Mouse (Mus musculus) ES-E14 (cell line): Measurements from ENCODE around the gene Erich6. TPM values are rescaled to one million over a fixed set of nuclear protein-coding genes. Genes with fewer than 3 reads are reported as not detected.

Source experiments
- DNase-seq: peaks from one replicate; pipeline ENCODE4 v3.0.0-alpha.2; 2013; ENCODE audit warnings: low read depth, low spot score
- H3K27ac ChIP-seq: 2 replicates; pipeline ENCODE4 v1.5.1; 2012; ENCODE audit warnings: low read depth, mild to moderate bottlenecking, low read length, moderate library complexity, mixed read lengths; ENCODE audit not compliant: poor library complexity, insufficient read depth, severe bottlenecking
- H3K36me3 ChIP-seq: 2 replicates; pipeline ENCODE4 v1.6.1; 2012; ENCODE audit warnings: mild to moderate bottlenecking, low read length, moderate library complexity, mixed read lengths; ENCODE audit not compliant: control insufficient read depth, poor library complexity, insufficient read depth, severe bottlenecking
- H3K4me1 ChIP-seq, 2 experiments: fragments of 150-350 bp in 1 of 2; sonication (generic) in 1 of 2; 2 replicates each; pipeline ENCODE4 v1.6.1; 2012; ENCODE audit warnings: low read length in 2 of 2, mild to moderate bottlenecking in 1 of 2, mixed read lengths in 1 of 2; ENCODE audit not compliant: control insufficient read depth in 2 of 2, insufficient read depth in 2 of 2, poor library complexity in 1 of 2
- H3K4me3 ChIP-seq, 2 experiments: fragments of 150-350 bp in 1 of 2; sonication (generic) in 1 of 2; 2 replicates each; pipeline ENCODE4 v1.5.1; 2012; ENCODE audit warnings: low read length in 2 of 2, low read depth in 1 of 2, mild to moderate bottlenecking in 1 of 2, mixed read lengths in 1 of 2; ENCODE audit not compliant: insufficient read depth in 1 of 2, poor library complexity in 1 of 2, severe bottlenecking in 1 of 2
- H3K9ac ChIP-seq: 2 replicates; pipeline ENCODE4 v1.6.1; 2012; ENCODE audit warnings: low read depth, mild to moderate bottlenecking, low read length, mixed read lengths; ENCODE audit not compliant: poor library complexity, insufficient read depth, severe bottlenecking
- H3K9me3 ChIP-seq: fragments of 150-350 bp; sonication (generic); 2 replicates; pipeline ENCODE4 v1.6.1; 2012; ENCODE audit warnings: low read depth, mild to moderate bottlenecking, low read length; ENCODE audit not compliant: control insufficient read depth, insufficient read depth
- CHD2 ChIP-seq: IDR thresholded peaks from 2 replicates; pipeline ENCODE4 v1.6.1; 2014; ENCODE audit warnings: mild to moderate bottlenecking, low read depth, low read length, inconsistent platforms
- HCFC1 ChIP-seq: IDR thresholded peaks from 2 replicates; pipeline ENCODE4 v1.6.1; 2012; ENCODE audit warnings: low read length, inconsistent platforms, borderline replicate concordance; ENCODE audit not compliant: insufficient read depth
- MAFK ChIP-seq: IDR thresholded peaks from 2 replicates; pipeline ENCODE4 v1.6.1; 2014; ENCODE audit warnings: mild to moderate bottlenecking, low read depth, low read length, inconsistent platforms; ENCODE audit not compliant: insufficient read depth
- ZC3H11A ChIP-seq: IDR thresholded peaks from 2 replicates; pipeline ENCODE4 v1.6.1; 2012; ENCODE audit warnings: low read depth, mild to moderate bottlenecking, inconsistent platforms, low read length, borderline replicate concordance
- ZNF384 ChIP-seq: IDR thresholded peaks from 2 replicates; pipeline ENCODE4 v1.6.1; 2012; ENCODE audit warnings: low read depth, low read length, inconsistent platforms
- in situ Hi-C, 2 experiments: fragments of 600-800 bp; cut with MboI; formaldehyde crosslinking; loops; one replicate each; pipeline ENCODE4 v1.15.1; 2025; ENCODE audit warnings: low sequenced_read_pairs in 2 of 2, inconsistent platforms in 1 of 2; ENCODE audit not compliant: unreplicated experiment in 2 of 2
- total RNA-seq: library from RNA; depleted of rRNA; stranded (reverse); fragments of 300-350 nt; gene quantifications from 2 replicates; pipeline ENCODE4 v1.2.3, GENCODE M21; 2012; rRNA removed

Erich6 gene
- not detected in 2 replicates for total RNA-seq

DNA sequence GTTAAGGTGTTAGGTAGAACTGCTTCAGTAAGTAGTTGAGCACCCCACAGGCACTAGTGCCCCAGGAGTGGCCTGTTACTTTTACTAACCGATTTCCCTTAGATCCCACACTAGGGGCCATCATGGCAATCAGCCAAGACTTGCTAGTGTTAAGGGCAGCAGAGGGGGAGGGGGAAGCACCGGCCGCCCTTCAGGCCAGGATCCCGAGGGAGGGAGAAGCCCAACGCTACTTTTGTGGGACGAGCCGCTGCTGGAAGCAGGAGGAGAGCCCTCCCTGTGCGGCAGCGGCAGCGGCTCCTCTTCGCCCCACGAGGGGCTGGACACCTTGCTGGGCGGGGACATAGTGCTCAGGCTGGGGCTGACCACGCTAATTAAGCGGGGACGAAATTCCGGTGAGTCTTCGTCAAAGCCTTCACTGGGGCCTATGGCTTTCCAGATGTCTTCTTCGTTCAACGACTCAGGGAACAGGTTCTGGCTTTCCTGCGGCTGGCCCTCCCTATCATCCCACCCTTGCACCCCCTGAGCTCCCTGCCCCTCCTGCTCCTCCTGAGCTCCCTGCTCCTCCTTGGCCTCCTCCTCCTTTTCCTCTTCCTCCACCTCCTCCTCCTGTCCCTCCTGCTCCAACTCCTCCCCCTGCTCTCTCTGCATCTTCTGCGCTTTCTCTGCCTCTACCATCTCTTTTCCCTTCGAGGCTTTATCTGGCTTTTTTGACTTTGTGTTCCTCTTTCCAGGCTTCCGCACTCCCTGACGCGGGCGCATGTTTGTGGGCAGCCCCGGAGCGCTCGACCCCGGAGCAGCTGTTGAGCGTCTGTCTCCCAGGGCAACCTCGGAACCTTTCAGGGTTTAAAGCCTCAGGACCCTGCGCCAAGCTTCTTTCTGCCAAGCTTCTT, at the start of gene Erich6:
Erich6 (minus strand) TSS at position 802 of the 890 bp plus-strand sequence.
- in situ Hi-C loops: no loop called here
- Histone ChIP-seq H3K9ac (peak within 1 kb of the TSS; percentile 36), H3K36me3 (no peaks in the 10 kb centered on the region), H3K4me1 (no peaks in the 10 kb centered on the region), H3K27ac (no peak within 1 kb of the TSS), H3K9me3 (no peaks in the 10 kb centered on the region), H3K4me3 (peak within 1 kb of the TSS; percentile 62 to 75)
- peak; percentile 20 for DNase-seq
- no peak for TF ChIP-seq HCFC1
- TF ChIP-seq ZNF384: no peak
- no peak for TF ChIP-seq CHD2
- TF ChIP-seq MAFK: no peak
- TF ChIP-seq ZC3H11A: no peak

DNA sequence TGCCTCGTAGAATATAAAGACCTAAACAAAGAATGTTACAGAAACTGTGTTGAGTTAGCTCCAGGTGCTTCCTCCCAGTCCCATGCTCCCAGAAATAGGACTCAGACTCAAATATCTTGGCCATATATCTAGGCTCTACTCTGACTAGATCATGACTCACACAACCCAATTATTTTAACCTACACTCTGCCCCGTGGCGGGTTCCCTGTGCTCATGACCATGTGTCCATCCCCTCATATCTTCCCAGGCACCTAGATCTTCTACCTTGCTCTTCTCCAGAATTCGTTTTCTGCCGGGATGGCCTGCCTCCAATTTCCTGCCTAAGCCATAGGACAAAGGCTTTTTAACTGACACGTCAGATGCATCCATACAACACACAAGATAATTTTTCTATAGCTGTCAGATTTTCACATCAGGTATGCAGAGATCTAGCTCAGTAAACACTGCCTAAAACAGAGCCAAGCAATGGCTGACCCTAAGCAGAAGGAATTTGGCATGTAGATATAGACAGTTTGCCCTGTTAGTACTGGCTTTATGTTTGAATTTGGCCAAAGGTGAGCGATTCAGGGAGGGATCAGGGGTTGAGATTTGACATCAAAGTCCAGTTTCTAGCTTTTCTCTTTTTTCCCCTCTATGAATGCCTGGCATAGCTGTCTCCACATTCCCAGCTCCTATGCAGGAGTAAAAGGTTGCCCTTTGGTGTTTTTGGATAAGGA, 49.4 kb upstream of the Erich6 start:
- in situ Hi-C loops: no loop called here
- TF ChIP-seq ZC3H11A (no peak), CHD2 (no peak), MAFK (no peak), HCFC1 (no peak), ZNF384 (no peak)
- H3K4me1 ChIP-seq: no peaks in the 10 kb centered on the region
- DNase-seq: no peak
- H3K4me3 ChIP-seq: no peak overlapping the region
- H3K36me3 ChIP-seq: no peaks in the 10 kb centered on the region
- H3K9me3 ChIP-seq: no peaks in the 10 kb centered on the region
- H3K9ac ChIP-seq: no peak overlapping the region
- no peak overlapping the region for H3K27ac ChIP-seq

DNA sequence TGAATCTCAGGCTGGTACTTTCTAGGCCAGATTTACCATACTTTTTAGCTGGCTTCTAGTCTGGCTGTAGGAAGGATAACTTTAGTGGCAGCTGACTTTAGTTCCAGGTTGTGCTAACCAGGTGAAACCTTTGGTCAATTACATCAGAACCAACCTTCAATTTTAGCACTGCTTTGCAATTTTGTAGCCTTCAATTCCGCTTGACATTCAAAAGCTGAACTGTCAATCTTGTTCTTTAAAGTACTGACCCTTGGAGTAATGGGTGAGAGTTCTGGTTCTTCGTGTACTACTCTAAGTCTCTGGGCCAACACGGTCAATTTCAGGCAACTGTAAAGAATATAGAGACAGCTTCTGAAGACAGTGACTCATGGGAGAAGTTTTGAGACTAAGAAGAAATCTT, 48.4 kb upstream of the Erich6 start:
- in situ Hi-C loops: no loop called here
- Histone ChIP-seq H3K9ac (no peak overlapping the region), H3K4me3 (no peak overlapping the region), H3K27ac (no peak overlapping the region), H3K4me1 (no peaks in the 10 kb centered on the region), H3K36me3 (no peaks in the 10 kb centered on the region), H3K9me3 (no peaks in the 10 kb centered on the region)
- TF ChIP-seq MAFK: no peak
- TF ChIP-seq HCFC1: no peak
- no peak for DNase-seq

DNA sequence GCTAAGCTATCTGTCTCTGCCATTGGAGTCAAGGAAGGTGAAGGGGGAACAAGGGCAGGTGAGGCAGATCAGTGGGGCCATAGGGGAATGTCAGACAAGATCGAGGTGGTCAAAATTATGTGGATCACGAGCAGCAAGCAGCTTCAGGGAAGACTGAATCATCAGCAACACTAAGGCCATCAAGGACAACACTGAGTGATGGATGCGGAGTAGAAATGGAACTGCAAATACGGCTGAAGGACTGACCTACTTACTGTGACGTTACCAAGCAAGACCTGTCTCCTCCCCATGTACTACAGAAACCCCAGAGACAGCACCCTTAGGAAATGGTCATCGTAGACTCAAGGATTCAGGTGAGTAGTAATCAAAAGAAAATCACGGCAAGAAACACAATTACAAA, 46.3 kb upstream of the Erich6 start:
- peaks cover 0 to 2% of the 10 kb centered on the region in 2 experiments; a peak in 1 of 4 replicates for H3K4me1 ChIP-seq
- no peak overlapping the region for H3K4me3 ChIP-seq
- no peak overlapping the region for H3K27ac ChIP-seq
- no peaks in the 10 kb centered on the region for H3K36me3 ChIP-seq
- no peak overlapping the region for H3K9ac ChIP-seq
- in situ Hi-C loops: no loop called here
- DNase-seq: no peak
- TF ChIP-seq MAFK (no peak), ZC3H11A (no peak), HCFC1 (no peak), ZNF384 (no peak), CHD2 (no peak)
- H3K9me3 ChIP-seq: no peaks in the 10 kb centered on the region
